Mouse (Mus musculus) heart, embryonic 15.5 days (tissue): ENCODE results near the gene Foxn3. TPM values are rescaled to one million over a fixed set of nuclear protein-coding genes. Genes with fewer than 3 reads are reported as not detected.

Source experiments
- ATAC-seq: fragments of 200-750 bp; cut with Nextera tagmentation; replicated peaks from 2 replicates; pipeline ENCODE4 v1.8.0; 2017; ENCODE audit warnings: low read depth, moderate TSS enrichment; ENCODE audit not compliant: insufficient number of reproducible peaks, insufficient read depth, low FRiP score
- H3K27ac ChIP-seq: fragments of 300-500 bp; sonication (generic); 2 replicates; pipeline ENCODE4 v1.5.1; 2015; ENCODE audit warnings: mild to moderate bottlenecking, inconsistent platforms
- H3K27me3 ChIP-seq: fragments of 300-500 bp; sonication (generic); 2 replicates; pipeline ENCODE4 v1.6.1; 2015; ENCODE audit warnings: inconsistent platforms
- H3K36me3 ChIP-seq: fragments of 300-500 bp; sonication (generic); 2 replicates; pipeline ENCODE4 v1.6.1; 2015; ENCODE audit warnings: mild to moderate bottlenecking, inconsistent platforms
- H3K4me1 ChIP-seq: fragments of 300-500 bp; sonication (generic); replicated peaks from 2 replicates; pipeline ENCODE4 v1.6.1; 2015; ENCODE audit warnings: inconsistent platforms
- H3K4me2 ChIP-seq: fragments of 300-500 bp; sonication (generic); 2 replicates; pipeline ENCODE4 v1.6.1; 2015; ENCODE audit warnings: inconsistent platforms, mild to moderate bottlenecking, moderate library complexity
- H3K4me3 ChIP-seq: fragments of 300-500 bp; sonication (generic); 2 replicates; pipeline ENCODE4 v1.5.1; 2015; ENCODE audit warnings: mild to moderate bottlenecking, inconsistent platforms
- H3K9ac ChIP-seq: fragments of 300-500 bp; sonication (generic); 2 replicates; pipeline ENCODE4 v1.6.1; 2015; ENCODE audit warnings: mild to moderate bottlenecking, inconsistent platforms
- H3K9me3 ChIP-seq: fragments of 300-500 bp; sonication (generic); replicated peaks from 2 replicates; pipeline ENCODE4 v1.6.1; 2016; ENCODE audit warnings: inconsistent platforms
- WGBS: fragments of 180-500 bp; shearing (Covaris S2); methylation state at CpG from one replicate; pipeline ENCODE4 v1.1.7; 2015; ENCODE audit warnings: mixed read lengths; 5-methylcytosine and 5-hydroxymethylcytosine counted together
- polyA plus RNA-seq: library from polyadenylated mRNA; unstranded; fragments of >200 nt; fragmentation: Nextera tagmentation; extraction: Ambion mirVana; gene quantifications from 2 replicates; pipeline ENCODE4 v1.2.1, GENCODE M21; 2015

Gene Foxn3
- polyA plus RNA-seq, 1 experiment from 2014 or later = 57.5 TPM

- Histone ChIP-seq H3K27me3 (no peaks in the 10 kb centered on the region), H3K36me3 (0 out of 2 replicates have a peak, but pooled peaks cover 4% of the 10 kb centered on the region), H3K9ac (no peak overlapping the region), H3K4me1 (no peaks in the 10 kb centered on the region), H3K27ac (no peak overlapping the region), H3K4me2 (no peak overlapping the region), H3K4me3 (no peak overlapping the region), H3K9me3 (0 out of 2 replicates have a peak, but pooled peaks cover 5% of the 10 kb centered on the region)
- no peak for ATAC-seq
- 65% methylated on average over 18 of the region's 18 CpGs for WGBS
Measured at GRCm38 (mm10) chr12:99498189-99498977, 65.0 kb downstream of the Foxn3 start.

GRCm38 (mm10) chr12:99496945-99497344 lies 66.4 kb downstream of the Foxn3 start:
- Histone ChIP-seq H3K9me3 (0 out of 2 replicates have a peak, but pooled peaks cover 5% of the 10 kb centered on the region), H3K9ac (no peak overlapping the region), H3K4me1 (no peaks in the 10 kb centered on the region), H3K4me3 (no peak overlapping the region), H3K36me3 (0 out of 2 replicates have a peak, but pooled peaks cover 4% of the 10 kb centered on the region), H3K27me3 (no peaks in the 10 kb centered on the region), H3K4me2 (no peak overlapping the region), H3K27ac (no peak overlapping the region)
- WGBS = 77% methylated on average over 3 of the region's 3 CpGs
- ATAC-seq = no peak

GRCm38 (mm10) chr12:99490216-99490615 lies 73.2 kb downstream of the Foxn3 start:
- 0 out of 2 replicates have a peak, but pooled peaks cover 4% of the 10 kb centered on the region for H3K36me3 ChIP-seq
- ATAC-seq = no peak
- H3K27me3 ChIP-seq = no peaks in the 10 kb centered on the region
- no peak overlapping the region for H3K4me2 ChIP-seq
- H3K27ac ChIP-seq = no peak overlapping the region
- H3K4me3 ChIP-seq = no peak overlapping the region
- 87% methylated on average over 6 of the region's 6 CpGs for WGBS
- 0 out of 2 replicates have a peak, but pooled peaks cover 5% of the 10 kb centered on the region for H3K9me3 ChIP-seq
- no peak overlapping the region for H3K9ac ChIP-seq
- no peaks in the 10 kb centered on the region for H3K4me1 ChIP-seq

- no peaks in the 10 kb centered on the region for H3K27me3 ChIP-seq
- H3K4me1 ChIP-seq = no peaks in the 10 kb centered on the region
- 80% methylated on average over 4 of the region's 4 CpGs for WGBS
- no peak overlapping the region for H3K27ac ChIP-seq
- no peak overlapping the region for H3K9ac ChIP-seq
- H3K4me3 ChIP-seq = no peak overlapping the region
- ATAC-seq = no peak
- H3K9me3 ChIP-seq = 0 out of 2 replicates have a peak, but pooled peaks cover 4% of the 10 kb centered on the region
- no peak overlapping the region for H3K4me2 ChIP-seq
- H3K36me3 ChIP-seq = 0 out of 2 replicates have a peak, but pooled peaks cover 4% of the 10 kb centered on the region
Measured at GRCm38 (mm10) chr12:99489001-99489592, 74.3 kb downstream of the Foxn3 start.

- H3K9ac ChIP-seq = no peak overlapping the region
- ATAC-seq = no peak
- H3K4me2 ChIP-seq = no peak overlapping the region
- H3K9me3 ChIP-seq = no peaks in the 10 kb centered on the region
- H3K27me3 ChIP-seq = no peaks in the 10 kb centered on the region
- no peaks in the 10 kb centered on the region for H3K4me1 ChIP-seq
- H3K4me3 ChIP-seq = no peak overlapping the region
- no peak overlapping the region for H3K27ac ChIP-seq
- 96% methylated on average over 3 of the region's 3 CpGs for WGBS
- H3K36me3 ChIP-seq = no peaks in the 10 kb centered on the region
Measured at GRCm38 (mm10) chr12:99480372-99480771, 83.0 kb downstream of the Foxn3 start.

- no peak for ATAC-seq
- WGBS = 41% methylated on average over 5 of the region's 5 CpGs
- Histone ChIP-seq H3K27me3 (no peaks in the 10 kb centered on the region), H3K4me1 (0 out of 2 replicates have a peak, but pooled peaks cover 3% of the 10 kb centered on the region), H3K9me3 (no peaks in the 10 kb centered on the region), H3K4me3 (no peak overlapping the region), H3K36me3 (no peaks in the 10 kb centered on the region), H3K4me2 (no peak overlapping the region), H3K27ac (no peak overlapping the region), H3K9ac (no peak overlapping the region)
Measured at GRCm38 (mm10) chr12:99474176-99474575, 89.2 kb downstream of the Foxn3 start.

GRCm38 (mm10) chr12:99473406-99474133 lies 89.8 kb downstream of the Foxn3 start:
- no peaks in the 10 kb centered on the region for H3K36me3 ChIP-seq
- H3K27ac ChIP-seq = no peak overlapping the region
- no peaks in the 10 kb centered on the region for H3K9me3 ChIP-seq
- 87% methylated on average over 10 of the region's 10 CpGs for WGBS
- ATAC-seq = no peak
- H3K9ac ChIP-seq = no peak overlapping the region
- H3K4me3 ChIP-seq = no peak overlapping the region
- no peak overlapping the region for H3K4me2 ChIP-seq
- H3K4me1 ChIP-seq = 0 out of 2 replicates have a peak, but pooled peaks cover 3% of the 10 kb centered on the region
- no peaks in the 10 kb centered on the region for H3K27me3 ChIP-seq

- Histone ChIP-seq H3K27me3 (no peaks in the 10 kb centered on the region), H3K4me3 (no peak overlapping the region), H3K4me1 (peaks cover 5% of the 10 kb centered on the region; the same call in 1 of the 2 replicates), H3K36me3 (no peaks in the 10 kb centered on the region), H3K4me2 (no peak overlapping the region), H3K9ac (no peak overlapping the region), H3K27ac (no peak overlapping the region), H3K9me3 (no peaks in the 10 kb centered on the region)
- 70% methylated on average over 7 of the region's 7 CpGs for WGBS
- no peak for ATAC-seq
Measured at GRCm38 (mm10) chr12:99471431-99471830, 92.0 kb downstream of the Foxn3 start.

GRCm38 (mm10) chr12:99467884-99468311 lies 95.5 kb downstream of the Foxn3 start:
- no peak overlapping the region for H3K9ac ChIP-seq
- H3K9me3 ChIP-seq = no peaks in the 10 kb centered on the region
- H3K4me2 ChIP-seq = peak overlapping the region; percentile 4; the same call in 1 of the 2 replicates
- no peak overlapping the region for H3K4me3 ChIP-seq
- 58% methylated on average over 15 of the region's 15 CpGs for WGBS
- no peak overlapping the region for H3K27ac ChIP-seq
- H3K27me3 ChIP-seq = no peaks in the 10 kb centered on the region
- H3K4me1 ChIP-seq = peaks cover 2% of the 10 kb centered on the region; the same call in 1 of the 2 replicates
- peak; percentile 48 for ATAC-seq
- no peaks in the 10 kb centered on the region for H3K36me3 ChIP-seq

- H3K9me3 ChIP-seq = no peaks in the 10 kb centered on the region
- H3K9ac ChIP-seq = no peak overlapping the region
- no peak overlapping the region for H3K27ac ChIP-seq
- no peak for ATAC-seq
- H3K4me1 ChIP-seq = peaks cover 2% of the 10 kb centered on the region; the same call in 1 of the 2 replicates
- H3K27me3 ChIP-seq = no peaks in the 10 kb centered on the region
- 82% methylated on average over 12 of the region's 12 CpGs for WGBS
- peak overlapping the region; percentile 4; the same call in 1 of the 2 replicates for H3K4me2 ChIP-seq
- no peak overlapping the region for H3K4me3 ChIP-seq
- no peaks in the 10 kb centered on the region for H3K36me3 ChIP-seq
Measured at GRCm38 (mm10) chr12:99467256-99467883, 96.0 kb downstream of the Foxn3 start.
